Mouse (Mus musculus) yolk sac, embryonic 10.5 days (tissue): ENCODE data around the gene Cpn1.
A peak's percentile ranks its signal among the peaks of the same experiment; 100 is the strongest.

Experiments
- DNase-seq: peaks from one replicate; pipeline ENCODE4 v3.0.0-alpha.2; 2017; ENCODE audit warnings: low spot score

Cpn1 gene

DNA sequence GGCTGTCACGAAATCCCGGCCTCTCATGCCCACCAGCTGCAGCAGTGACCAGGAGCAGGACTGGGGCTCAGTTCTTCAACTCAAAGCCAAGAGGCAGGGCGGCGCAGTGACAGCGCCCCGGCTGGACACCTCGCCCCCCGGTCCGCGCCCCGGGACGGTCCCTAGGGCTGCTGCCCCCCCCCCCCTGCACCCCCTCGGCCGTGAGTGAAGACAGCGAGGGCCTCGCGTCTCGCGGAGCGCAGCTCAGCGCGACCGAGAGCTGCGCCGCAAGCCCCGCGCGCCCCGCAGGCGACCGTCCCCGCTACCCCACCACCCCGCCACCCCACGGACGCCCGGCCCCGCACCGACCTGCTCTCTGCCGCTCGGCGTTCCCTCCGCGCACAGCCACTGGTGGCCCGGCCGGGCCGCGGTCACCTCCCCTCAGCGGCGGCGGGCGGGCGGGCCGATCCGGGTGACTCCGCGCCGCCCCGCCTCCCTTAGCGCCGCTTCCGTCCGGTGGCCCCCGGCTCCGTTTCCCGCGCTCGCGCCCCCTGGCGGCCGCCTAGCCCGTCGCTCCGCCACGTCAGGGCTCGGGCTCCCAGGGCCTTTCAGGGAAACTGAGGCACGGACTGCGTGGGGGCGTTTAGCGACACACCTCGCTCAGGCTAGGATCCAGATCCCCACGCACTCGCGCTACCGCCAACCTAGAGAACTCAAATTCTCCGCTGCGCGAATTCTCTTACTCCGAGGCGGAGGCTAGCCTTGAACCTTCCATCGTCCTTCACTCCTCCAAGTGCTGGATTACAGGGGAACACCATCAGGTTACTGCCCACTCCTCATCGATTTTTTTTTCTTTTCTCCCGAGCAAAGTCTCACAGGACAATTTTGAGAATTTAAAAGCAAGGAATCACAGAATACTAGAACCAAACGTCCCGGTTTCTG lies 46.3 kb downstream of the Cpn1 start, which contains the start of gene Dnmbp:
TSS of gene Dnmbp (minus strand) at position 423 of the 921 bp plus-strand sequence.
- peak; percentile 76 for DNase-seq

DNA sequence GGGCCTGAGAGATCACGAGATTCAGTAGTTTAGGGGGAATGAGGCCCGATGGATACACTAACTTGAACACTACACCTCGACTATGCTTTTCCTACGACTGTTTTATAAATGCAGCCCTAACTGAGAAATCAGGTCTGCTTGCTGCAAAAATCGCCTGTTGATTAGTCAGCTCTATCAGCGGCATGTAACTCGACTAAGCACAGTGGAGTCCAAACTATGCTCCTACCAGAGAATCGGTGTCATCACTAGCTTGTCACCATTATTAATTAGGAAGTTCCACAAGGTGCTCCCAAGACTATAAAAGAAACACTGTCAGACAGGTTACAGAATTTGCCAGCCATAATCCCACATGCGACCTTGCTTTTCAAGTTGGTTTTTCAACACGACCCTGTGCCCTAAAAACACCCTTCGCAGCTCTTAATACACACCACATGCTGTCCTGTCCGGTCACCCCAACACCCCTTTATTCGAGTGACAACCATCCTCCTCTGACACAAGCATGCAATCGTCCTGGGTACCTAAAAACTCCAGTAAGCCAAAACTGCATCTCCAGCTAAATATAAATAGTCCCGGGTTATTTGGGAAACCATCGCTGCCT lies 47.1 kb downstream of the Cpn1 start:
- DNase-seq: no peak

- peak; percentile 67 for DNase-seq
Measured at GRCm38 (mm10) chr19:43938355-43938754, 48.0 kb downstream of the Cpn1 start.

GRCm38 (mm10) chr19:43930926-43931325 lies 55.4 kb downstream of the Cpn1 start:
- no peak for DNase-seq

GRCm38 (mm10) chr19:43930366-43930765 lies 56.0 kb downstream of the Cpn1 start:
- no peak for DNase-seq

DNA sequence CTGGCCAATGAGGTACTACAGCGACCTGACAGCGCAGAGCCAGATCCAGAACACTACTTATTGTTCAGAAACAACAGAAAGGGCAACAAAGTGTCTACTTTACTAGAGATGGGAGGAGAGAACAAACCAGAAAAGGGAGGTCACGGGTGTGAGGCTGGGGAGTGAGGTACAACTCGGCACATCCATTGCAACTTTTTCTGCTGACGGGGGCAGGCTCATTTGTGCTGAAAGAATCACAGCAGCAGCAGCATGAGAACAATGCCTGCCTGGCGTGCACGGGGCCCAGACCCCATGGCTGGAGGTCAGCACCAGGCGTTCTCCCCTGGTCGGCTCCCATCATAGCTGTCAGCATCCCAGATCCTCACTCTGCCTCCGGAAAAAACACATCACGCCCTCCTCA lies 56.5 kb downstream of the Cpn1 start:
- no peak for DNase-seq

GRCm38 (mm10) chr19:43927967-43928366 lies 58.4 kb downstream of the Cpn1 start:
- no peak for DNase-seq

GRCm38 (mm10) chr19:43927057-43927456 lies 59.3 kb downstream of the Cpn1 start:
- DNase-seq: no peak

DNA sequence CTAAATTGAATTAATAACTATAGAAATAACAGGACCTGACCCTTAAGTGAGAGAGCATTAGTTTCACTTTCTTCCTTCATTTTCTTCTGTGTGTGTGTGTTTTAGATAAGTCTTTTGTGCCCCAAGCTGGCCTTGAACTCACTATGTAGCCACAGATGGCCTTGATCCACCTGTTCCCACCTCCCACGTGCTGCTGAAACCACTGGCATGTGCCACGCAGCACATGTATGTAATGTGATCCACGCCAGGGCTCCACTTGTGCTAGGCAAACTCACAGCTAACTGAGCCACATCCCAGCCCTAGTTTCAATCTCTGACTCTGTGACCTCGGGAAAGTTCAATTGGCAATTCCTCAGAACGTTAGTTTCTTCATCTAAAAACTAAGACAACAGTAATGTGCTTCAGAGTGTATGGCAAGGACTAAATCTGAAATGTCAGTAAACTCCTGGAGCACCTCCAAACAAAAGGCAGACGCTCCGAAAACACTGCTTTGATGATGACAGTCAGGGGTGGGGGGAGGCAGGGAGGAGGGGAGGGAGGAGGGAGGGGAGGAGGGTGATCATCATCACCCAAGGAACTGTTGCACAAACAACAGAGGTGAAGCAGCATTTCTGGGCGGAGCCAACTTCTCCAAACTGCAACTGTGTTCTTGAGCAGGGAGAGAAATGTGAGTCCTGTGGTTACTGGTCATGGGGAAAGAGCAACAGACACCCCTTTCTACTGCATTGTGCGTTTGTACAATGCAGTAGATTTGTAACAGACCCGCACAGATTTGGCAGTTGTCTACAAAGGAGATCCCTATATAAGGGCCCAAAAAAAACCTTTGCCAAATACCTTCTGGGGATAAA lies 60.0 kb downstream of the Cpn1 start:
- no peak for DNase-seq

GRCm38 (mm10) chr19:43924361-43924760 lies 62.0 kb downstream of the Cpn1 start:
- DNase-seq: no peak

DNA sequence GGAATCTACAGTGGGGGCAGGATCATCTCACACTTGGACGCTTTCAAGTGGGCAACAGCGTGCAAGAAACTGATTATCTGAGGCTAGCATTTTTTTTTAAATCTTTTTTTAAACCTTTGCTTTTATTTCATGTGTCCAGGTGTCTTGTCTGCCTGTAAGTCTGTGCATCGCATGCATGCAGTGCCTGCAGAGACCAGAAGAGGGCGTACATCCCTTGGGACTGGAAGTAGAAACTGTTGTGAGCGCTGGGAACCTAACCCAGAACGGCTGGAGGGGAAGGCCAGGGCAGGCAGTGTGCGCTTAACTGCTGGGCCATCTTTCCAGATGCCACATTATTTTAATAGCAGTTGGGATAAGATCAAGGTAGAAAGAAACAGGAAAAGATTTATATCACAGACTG lies 63.4 kb downstream of the Cpn1 start:
- DNase-seq: no peak

DNA sequence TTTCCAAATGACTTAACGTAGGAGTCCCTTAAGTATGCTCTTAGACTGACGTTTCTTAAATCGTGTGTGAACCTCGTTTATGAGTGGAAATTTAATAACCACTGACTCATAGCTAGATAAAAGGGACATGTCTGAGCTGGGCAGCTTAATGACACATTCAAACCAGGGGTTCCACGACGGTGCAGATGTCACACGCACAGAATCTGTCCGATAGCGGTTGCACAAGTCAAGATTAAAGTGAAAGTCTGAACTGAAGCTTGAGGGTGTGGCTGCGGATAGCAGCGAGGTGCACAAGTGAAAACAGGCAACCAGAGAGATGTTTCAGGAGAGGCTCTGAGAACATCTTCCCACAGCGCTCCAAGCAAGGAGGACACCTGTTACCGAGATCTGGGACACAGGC lies 64.9 kb downstream of the Cpn1 start:
- DNase-seq: no peak

DNA sequence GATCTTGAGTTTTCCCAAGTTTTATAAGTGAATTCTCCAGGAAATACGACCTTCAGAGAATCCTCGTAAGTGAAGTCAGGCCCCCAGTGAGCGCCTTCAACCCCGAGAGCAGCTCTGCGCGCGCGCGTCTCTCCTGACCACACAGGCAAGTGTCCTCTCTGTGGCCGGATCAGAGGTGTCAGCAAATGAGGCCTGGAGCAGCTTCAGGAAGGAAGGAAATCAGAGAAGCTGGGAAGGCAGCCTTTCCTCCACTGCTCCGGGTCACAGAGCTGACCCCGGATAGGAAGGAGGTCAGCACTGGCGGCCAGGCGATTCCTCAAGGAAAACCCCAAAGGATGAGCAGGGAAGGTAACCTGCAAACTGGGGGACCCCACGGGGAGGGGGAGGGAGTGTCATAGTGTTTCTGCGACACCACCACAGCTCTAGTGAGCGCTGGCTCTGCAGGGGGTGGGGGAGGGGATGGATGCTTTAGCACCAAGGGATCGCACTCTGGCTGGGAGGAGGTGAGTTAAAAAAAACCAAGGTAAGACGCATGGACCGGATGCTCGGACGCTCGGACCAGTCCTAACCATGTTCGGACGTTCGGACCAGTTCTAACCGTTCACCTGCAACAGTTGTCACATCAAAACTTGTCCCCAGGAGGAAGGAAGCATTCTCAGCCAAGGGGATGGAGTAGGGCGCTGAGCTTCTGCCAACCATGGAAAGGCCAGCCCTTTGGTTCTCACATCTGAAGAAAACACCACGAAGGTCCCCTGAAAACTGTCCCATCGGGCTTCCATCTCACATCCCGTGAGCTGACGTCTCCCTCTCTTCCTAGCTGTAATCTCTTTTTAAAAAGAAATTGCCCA lies 65.7 kb downstream of the Cpn1 start:
- DNase-seq: peak; percentile 74

- DNase-seq: no peak
Measured at GRCm38 (mm10) chr19:43919841-43920240, 66.5 kb downstream of the Cpn1 start.

DNA sequence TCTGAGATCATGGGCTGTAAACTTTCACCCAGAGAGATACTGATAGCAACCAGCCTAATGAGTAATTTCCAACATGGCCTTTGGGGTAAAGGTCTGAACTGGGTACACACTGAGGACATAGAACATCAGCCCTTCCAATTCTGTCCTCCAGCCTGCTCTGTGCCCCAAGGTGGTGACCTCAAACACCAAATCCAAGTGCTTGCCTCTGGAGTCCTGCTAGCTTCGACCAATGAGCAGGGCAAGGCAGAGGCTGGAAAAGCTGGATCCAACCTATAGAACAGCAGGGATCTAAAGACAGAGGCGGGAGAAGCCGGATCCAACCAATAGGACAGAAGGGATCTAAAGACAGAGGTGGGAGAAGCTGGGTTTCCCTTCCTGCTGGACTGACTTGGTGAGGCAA lies 67.5 kb downstream of the Cpn1 start:
- DNase-seq: peak; percentile 64

GRCm38 (mm10) chr19:43917763-43918162 lies 68.6 kb downstream of the Cpn1 start:
- no peak for DNase-seq

DNA sequence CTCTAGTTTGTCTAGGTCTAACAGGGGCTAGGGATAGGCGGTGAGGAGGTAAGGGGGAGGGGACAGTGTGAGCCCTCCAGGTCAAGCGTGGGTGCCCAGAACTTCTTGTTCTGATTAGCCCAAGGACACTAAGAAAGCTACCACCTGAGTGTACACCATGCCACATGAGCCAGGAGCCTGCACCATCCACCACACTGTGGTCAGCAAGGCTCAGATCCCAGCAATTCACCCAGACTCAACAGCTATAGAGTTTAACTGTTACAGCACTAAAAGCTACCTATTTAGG lies 69.0 kb downstream of the Cpn1 start:
- no peak for DNase-seq

DNA sequence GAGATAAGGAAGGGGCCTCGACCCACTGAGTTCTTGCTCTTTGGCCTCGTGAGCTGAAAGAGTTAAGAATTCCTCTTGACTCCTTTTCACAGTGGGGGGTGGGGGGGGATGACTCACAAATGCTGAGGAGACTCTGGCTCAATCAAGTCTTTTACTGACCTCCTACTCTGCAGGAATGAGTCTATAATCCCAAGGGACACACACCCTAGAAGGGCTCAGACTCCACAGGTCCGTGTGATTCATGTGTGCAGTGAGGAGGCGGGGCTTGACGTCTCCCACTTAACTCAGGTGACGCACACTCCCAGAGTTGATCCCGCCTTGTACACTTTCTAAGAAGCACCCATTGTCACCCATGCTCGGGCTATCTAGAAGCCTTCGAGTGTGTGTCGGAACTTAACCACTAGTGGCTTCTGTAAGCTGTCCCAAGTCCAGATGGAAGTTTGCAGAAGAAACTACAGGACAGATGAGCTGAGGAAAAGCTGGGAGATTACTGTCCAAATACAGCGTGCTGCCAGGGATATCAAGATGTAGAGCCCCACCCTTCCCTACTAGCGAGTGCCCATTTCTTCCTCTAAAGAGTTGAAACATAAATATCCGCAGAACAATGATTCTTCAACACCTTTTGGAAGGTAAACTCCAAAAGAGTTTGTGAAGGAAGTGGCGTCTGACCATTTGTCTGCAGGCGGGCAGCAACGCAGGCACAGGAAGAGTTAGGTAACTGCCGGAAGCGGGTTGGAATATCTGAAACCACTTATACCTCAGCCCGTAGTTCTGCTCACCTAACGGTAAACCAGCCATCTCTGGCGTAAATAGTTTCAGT lies 69.6 kb downstream of the Cpn1 start:
- peak; percentile 76 for DNase-seq

- no peak for DNase-seq
Measured at GRCm38 (mm10) chr19:43915431-43915830, 70.9 kb downstream of the Cpn1 start.

DNA sequence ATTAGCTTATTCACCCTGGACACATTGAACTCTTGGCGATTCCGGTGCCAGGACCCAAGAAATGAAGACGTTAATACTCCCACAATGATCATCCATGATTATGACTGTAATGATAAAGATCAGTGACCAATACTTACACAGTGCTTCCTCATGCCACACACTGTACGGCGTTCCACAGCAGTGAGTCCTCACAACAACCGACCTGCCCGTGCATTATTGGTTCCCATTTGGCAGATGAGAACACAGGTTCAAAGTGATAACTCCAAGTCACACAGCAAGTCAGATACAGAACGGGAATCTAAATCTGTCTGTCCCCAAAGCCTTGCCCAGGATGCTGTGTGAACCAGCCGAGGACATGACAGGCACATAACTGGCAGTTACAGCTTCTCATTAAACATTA lies 71.4 kb downstream of the Cpn1 start:
- no peak for DNase-seq
